Comparison of ENCODE assay signal across 8 mouse cellular contexts in the genomic region with DNA sequence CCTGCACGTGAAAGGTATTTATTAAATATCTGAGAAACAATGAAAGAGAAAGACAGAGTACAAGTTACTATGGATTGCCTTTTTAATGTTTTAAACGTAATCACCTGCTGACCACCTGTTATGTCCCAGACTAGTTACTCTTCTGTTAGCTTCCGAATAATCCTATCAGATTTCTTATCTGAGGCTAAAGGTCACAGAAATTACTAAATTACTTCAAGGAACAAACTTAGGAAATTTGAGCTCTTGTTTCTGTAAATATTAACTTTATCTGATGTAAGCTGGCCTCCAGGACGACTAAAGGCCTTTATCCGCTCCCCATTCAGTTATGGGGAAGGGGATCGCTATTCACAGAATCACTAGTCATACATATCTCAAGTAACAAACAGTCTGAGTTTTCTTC. TPM values are rescaled to one million over a fixed set of nuclear protein-coding genes. Genes with fewer than 3 reads are reported as not detected.
DNase-seq lines count a peak whose midpoint lies in the region; ATAC-seq and TF ChIP-seq lines count a peak whose summit lies in the region.

No protein-coding gene starts in this region.

- no peak for ATAC-seq in limb, embryonic 14.5 days (ENCODE audit: low FRiP score, low read depth)
- no peak for ATAC-seq in stomach, embryonic 15.5 days (ENCODE audit: insufficient read depth, low FRiP score, low read depth)

- TF ChIP-seq POLR2A in limb, embryonic 14.5 days (IDR thresholded peaks at IDR 0.05; ENCODE audit: borderline replicate concordance, extremely low read depth, insufficient read depth, insufficient read length), result no peak

- TF ChIP-seq CTCF in gastrocnemius, adult 2 months (IDR thresholded peaks at IDR 0.05), result no peak

- peak overlapping the region; percentile 91 for H3K27ac ChIP-seq in gastrocnemius, adult 2 months
- H3K27ac ChIP-seq in limb, embryonic 14.5 days (replicated peaks; ENCODE audit: low read depth, low read length), result no peak overlapping the region
- H3K27ac ChIP-seq in stomach, embryonic 15.5 days, result peak overlapping the region; percentile 95

- intact Hi-C loops in gastrocnemius, adult 2 months (cut with DNase I), result loop anchor here (5.0 kb wide), 1 partner anchor 54 kb away; no protein-coding TSS in a partner anchor

- H3K9ac ChIP-seq in limb, embryonic 14.5 days (ENCODE audit: low read depth, low read length, severe bottlenecking), result peak overlapping the region; percentile 90
- H3K9ac ChIP-seq in stomach, embryonic 15.5 days, result no peak overlapping the region

- H3K36me3 ChIP-seq in limb, embryonic 14.5 days (ENCODE audit: control insufficient read depth, insufficient read depth, low read length), result no peaks in the 10 kb centered on the region
- no peaks in the 10 kb centered on the region for H3K36me3 ChIP-seq in stomach, embryonic 15.5 days

- H3K4me3 ChIP-seq in gastrocnemius, adult 2 months, result peak overlapping the region; percentile 83
- peak overlapping the region; percentile 84 for H3K4me3 ChIP-seq in limb, embryonic 14.5 days (replicated peaks; ENCODE audit: low read length)
- H3K4me3 ChIP-seq in stomach, embryonic 15.5 days (replicated peaks), result peak overlapping the region; percentile 84

- no peaks in the 10 kb centered on the region for H3K9me3 ChIP-seq in limb, embryonic 14.5 days (ENCODE audit: control insufficient read depth, low read length)
- H3K9me3 ChIP-seq in stomach, embryonic 15.5 days, result no peaks in the 10 kb centered on the region

- no peak for DNase-seq in gastrocnemius, adult 2 months
- DNase-seq in gastrocnemius, postnatal 25 days, result no peak
- DNase-seq in retina, embryonic 14.5 days (ENCODE audit: low spot score), result peak; percentile 9
- no peak for DNase-seq in retina, postnatal 1 day
- no peak for DNase-seq in limb, embryonic 14.5 days (ENCODE audit: low spot score)
- no peak for DNase-seq in frontal cortex, postnatal 10 days (ENCODE audit: low spot score in 2 of 2)
- no peak for DNase-seq in adrenal gland, adult 8-10 months

- H3K4me1 ChIP-seq in limb, embryonic 14.5 days (ENCODE audit: control insufficient read depth, insufficient read depth, low read length), result peaks cover 17% of the 10 kb centered on the region
- no peaks in the 10 kb centered on the region; the same call in 1 of the 2 replicates for H3K4me1 ChIP-seq in stomach, embryonic 15.5 days

- 47% methylated on average over 6 of the region's 6 CpGs for WGBS in limb, embryonic 14.5 days
- 29% methylated on average over 6 of the region's 6 CpGs for WGBS in stomach, embryonic 15.5 days

- peak overlapping the region; percentile 68 for H3K4me2 ChIP-seq in limb, embryonic 14.5 days (replicated peaks; ENCODE audit: low read depth, low read length, severe bottlenecking)
- H3K4me2 ChIP-seq in stomach, embryonic 15.5 days, result peak overlapping the region; percentile 74

- no peaks in the 10 kb centered on the region for H3K27me3 ChIP-seq in limb, embryonic 14.5 days (ENCODE audit: control insufficient read depth, insufficient read depth, low read length)
- H3K27me3 ChIP-seq in stomach, embryonic 15.5 days (replicated peaks), result no peaks in the 10 kb centered on the region

RNA-seq across cellular contexts. Expression of a gene that starts 1.1 kb away (rescaled TPM):
- 1 to 10 TPM; 7.1 to 9.1 TPM for total RNA-seq in gastrocnemius, adult 2 months (2021)
- total RNA-seq in gastrocnemius, postnatal 25 days (2021), result 1 to 10 TPM; 8.1 to 9.7 TPM
- 24.1 and 35.0 TPM in 2 replicates for polyA plus RNA-seq in limb, embryonic 14.5 days (2012; rRNA removed)
- 54.2 and 55.0 TPM in 2 replicates for polyA plus RNA-seq in limb, embryonic 14.5 days (2014; fragmentation: Nextera tagmentation; extraction: Ambion mirVana)
- polyA plus RNA-seq in stomach, embryonic 15.5 days (2015; fragmentation: Nextera tagmentation; extraction: Ambion mirVana), result 53.6 and 57.7 TPM in 2 replicates
- 10 to 100 TPM; 23.9 to 42.9 (median 36.7) TPM for total RNA-seq in adrenal gland, adult 8-10 months (2022)

RNA-seq across cellular contexts. Expression of a gene that starts 1.3 kb away (rescaled TPM):
- total RNA-seq in gastrocnemius, adult 2 months (2021), result 10 to 100 TPM; 20.0 to 20.3 TPM
- 10 to 100 TPM; 18.3 to 19.3 TPM for total RNA-seq in gastrocnemius, postnatal 25 days (2021)
- 19.4 and 19.7 TPM in 2 replicates for polyA plus RNA-seq in limb, embryonic 14.5 days (2012; rRNA removed)
- polyA plus RNA-seq in limb, embryonic 14.5 days (2014; fragmentation: Nextera tagmentation; extraction: Ambion mirVana), result 34.7 and 38.0 TPM in 2 replicates
- polyA plus RNA-seq in stomach, embryonic 15.5 days (2015; fragmentation: Nextera tagmentation; extraction: Ambion mirVana), result 25.4 and 25.5 TPM in 2 replicates
- total RNA-seq in adrenal gland, adult 8-10 months (2022), result 10 to 100 TPM; 35.8 to 46.8 (median 41.4) TPM
